Mouse (Mus musculus) heart, embryonic 14.5 days (tissue): Measurements from ENCODE around the gene Kcnj2. TPM values are rescaled to one million over a fixed set of nuclear protein-coding genes. Genes with fewer than 3 reads are reported as not detected.

Source experiments
- ATAC-seq: fragments of 200-750 bp; cut with Nextera tagmentation; 2 replicates; pipeline ENCODE4 v1.8.0; 2017; ENCODE audit warnings: low read depth, moderate TSS enrichment; ENCODE audit not compliant: insufficient number of reproducible peaks, insufficient read depth, low FRiP score
- H3K27ac ChIP-seq, 2 experiments: fragments of 200-500 bp in 1 of 2; fragments of 300-500 bp in 1 of 2; sonication (generic) in 1 of 2; replicated peaks in 1 of 2; 2 replicates each; pipeline ENCODE4 v1.5.1; 2012 to 2014; ENCODE audit warnings: low read depth in 2 of 2, low read length in 2 of 2, control low read depth in 1 of 2, mild to moderate bottlenecking in 1 of 2, mixed read lengths in 1 of 2; ENCODE audit not compliant: control insufficient read depth in 1 of 2, insufficient read depth in 1 of 2
- H3K27me3 ChIP-seq: fragments of 300-500 bp; sonication (generic); 2 replicates; pipeline ENCODE4 v1.6.1; 2014; ENCODE audit warnings: mild to moderate bottlenecking, low read length, control low read depth; ENCODE audit not compliant: control insufficient read depth, insufficient read depth
- H3K36me3 ChIP-seq: fragments of 300-500 bp; sonication (generic); 2 replicates; pipeline ENCODE4 v1.6.1; 2014; ENCODE audit warnings: mild to moderate bottlenecking, control low read depth, low read length, mixed read lengths; ENCODE audit not compliant: control insufficient read depth, insufficient read depth
- H3K4me1 ChIP-seq, 2 experiments: fragments of 200-500 bp in 1 of 2; fragments of 300-500 bp in 1 of 2; sonication (generic) in 1 of 2; 2 replicates each; pipeline ENCODE4 v1.6.1; 2012 to 2014; ENCODE audit warnings: low read length in 2 of 2, control low read depth in 1 of 2, mixed read lengths in 1 of 2; ENCODE audit not compliant: control insufficient read depth in 2 of 2, insufficient read depth in 2 of 2
- H3K4me2 ChIP-seq: fragments of 300-500 bp; sonication (generic); 2 replicates; pipeline ENCODE4 v1.6.1; 2014; ENCODE audit warnings: mild to moderate bottlenecking, low read length
- H3K4me3 ChIP-seq, 2 experiments: fragments of 200-500 bp in 1 of 2; fragments of 300-500 bp in 1 of 2; sonication (generic) in 1 of 2; 2 replicates each; pipeline ENCODE4 v1.5.1; 2012 to 2014; ENCODE audit warnings: low read length in 2 of 2, mild to moderate bottlenecking in 2 of 2, control low read depth in 1 of 2, low read depth in 1 of 2, moderate library complexity in 1 of 2; ENCODE audit not compliant: control insufficient read depth in 1 of 2, insufficient read depth in 1 of 2
- H3K9ac ChIP-seq: fragments of 300-500 bp; sonication (generic); 2 replicates; pipeline ENCODE4 v1.6.1; 2014; ENCODE audit warnings: mild to moderate bottlenecking, low read length
- H3K9me3 ChIP-seq: fragments of 300-500 bp; sonication (generic); 2 replicates; pipeline ENCODE4 v1.6.1; 2016; ENCODE audit warnings: low read length, control low read depth; ENCODE audit not compliant: control insufficient read depth
- WGBS: fragments of 180-500 bp; shearing (Covaris S2); extraction: QIAGEN DNeasy Blood & Tissue Kit; methylation state at CpG from one replicate; pipeline ENCODE4 v1.1.7; 2014; 5-methylcytosine and 5-hydroxymethylcytosine counted together
- polyA plus RNA-seq: library from polyadenylated mRNA; unstranded; fragments of >200 nt; fragmentation: Nextera tagmentation; extraction: Ambion mirVana; gene quantifications from 2 replicates; pipeline ENCODE4 v1.2.1, GENCODE M21; 2014

Gene Kcnj2
- polyA plus RNA-seq, 1 experiment from 2014 or later = 2.1 TPM

DNA sequence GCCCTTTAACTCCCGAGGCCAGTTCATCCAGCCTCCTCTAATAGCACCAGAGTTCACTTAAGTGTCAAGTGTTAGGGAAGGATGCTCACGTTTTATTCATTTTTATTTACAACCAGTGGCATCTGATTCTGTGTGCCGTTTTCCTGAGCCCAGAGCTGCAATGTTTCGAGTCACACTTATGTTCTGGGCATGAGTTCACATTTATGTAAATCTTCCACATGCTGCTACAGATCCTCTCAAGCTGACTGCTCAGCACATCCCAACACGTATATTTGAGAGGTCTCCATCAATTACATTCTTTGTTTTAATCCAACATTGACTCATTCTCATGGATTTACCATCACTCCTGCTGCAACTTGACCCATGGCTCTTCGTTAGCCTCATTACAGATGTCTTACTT, 25.2 kb downstream of the Kcnj2 start:
- Histone ChIP-seq H3K4me1 (peaks cover 6 to 9% of the 10 kb centered on the region in 2 experiments; a peak in 3 of 4 replicates), H3K9me3 (no peaks in the 10 kb centered on the region), H3K27ac (no peak overlapping the region), H3K4me3 (no peak overlapping the region), H3K36me3 (no peaks in the 10 kb centered on the region), H3K27me3 (no peaks in the 10 kb centered on the region), H3K4me2 (no peak overlapping the region), H3K9ac (no peak overlapping the region)
- ATAC-seq = no peak
- 75% methylated on average over 6 of the region's 6 CpGs for WGBS

- Histone ChIP-seq H3K4me3 (no peak overlapping the region), H3K36me3 (no peaks in the 10 kb centered on the region), H3K27me3 (no peaks in the 10 kb centered on the region), H3K4me2 (no peak overlapping the region), H3K9ac (no peak overlapping the region), H3K27ac (no peak overlapping the region), H3K4me1 (peaks cover 3 to 5% of the 10 kb centered on the region in 2 experiments; a peak in 1 of 4 replicates), H3K9me3 (no peaks in the 10 kb centered on the region)
- 83% methylated on average over 2 of the region's 2 CpGs for WGBS
- ATAC-seq = no peak
Observed at GRCm38 (mm10) chr11:111092967-111093366, 27.0 kb downstream of the Kcnj2 start.

DNA sequence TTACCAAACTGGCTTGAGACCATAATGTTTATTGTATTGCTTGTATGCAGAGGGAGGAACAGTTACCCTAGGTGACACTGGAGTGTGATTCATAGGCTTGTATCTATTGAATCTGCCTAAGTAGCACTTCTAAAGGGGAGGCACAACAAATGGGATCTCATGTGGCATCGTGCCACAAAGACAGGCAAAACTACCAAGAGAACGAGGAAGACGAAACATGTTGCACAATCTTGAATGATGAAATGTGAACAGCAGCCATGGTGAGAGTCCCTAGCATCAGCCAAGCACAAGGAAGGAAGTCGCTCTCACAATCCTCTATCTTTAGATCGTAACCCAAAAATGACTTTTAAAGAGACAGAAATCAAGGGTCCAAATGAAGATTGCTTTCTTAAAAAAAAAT, 30.6 kb downstream of the Kcnj2 start:
- 82% methylated on average over 5 of the region's 5 CpGs for WGBS
- H3K36me3 ChIP-seq = no peaks in the 10 kb centered on the region
- no peak overlapping the region for H3K4me3 ChIP-seq
- ATAC-seq = no peak
- H3K9ac ChIP-seq = no peak overlapping the region
- H3K4me1 ChIP-seq = 0 out of 4 replicates have a peak, but pooled peaks cover 0 to 2% of the 10 kb centered on the region in 2 experiments
- H3K27me3 ChIP-seq = no peaks in the 10 kb centered on the region
- H3K27ac ChIP-seq = no peak overlapping the region
- H3K9me3 ChIP-seq = no peaks in the 10 kb centered on the region
- no peak overlapping the region for H3K4me2 ChIP-seq

GRCm38 (mm10) chr11:111100131-111100530, 34.2 kb downstream of the Kcnj2 start:
- Histone ChIP-seq H3K4me1 (0 out of 4 replicates have a peak, but pooled peaks cover 0 to 2% of the 10 kb centered on the region in 2 experiments), H3K27ac (no peak overlapping the region), H3K27me3 (no peaks in the 10 kb centered on the region), H3K9ac (no peak overlapping the region), H3K36me3 (no peaks in the 10 kb centered on the region), H3K9me3 (no peaks in the 10 kb centered on the region), H3K4me3 (no peak overlapping the region), H3K4me2 (no peak overlapping the region)
- no peak for ATAC-seq
- WGBS = 80% methylated on average over 2 of the region's 2 CpGs

GRCm38 (mm10) chr11:111100651-111101050, 34.7 kb downstream of the Kcnj2 start:
- Histone ChIP-seq H3K4me2 (no peak overlapping the region), H3K9ac (no peak overlapping the region), H3K27ac (no peak overlapping the region), H3K4me3 (no peak overlapping the region), H3K36me3 (no peaks in the 10 kb centered on the region), H3K9me3 (no peaks in the 10 kb centered on the region), H3K27me3 (no peaks in the 10 kb centered on the region), H3K4me1 (0 out of 4 replicates have a peak, but pooled peaks cover 0 to 2% of the 10 kb centered on the region in 2 experiments)
- no peak for ATAC-seq
- 77% methylated on average over 4 of the region's 4 CpGs for WGBS

GRCm38 (mm10) chr11:111101620-111102176, 35.7 kb downstream of the Kcnj2 start:
- no peak overlapping the region for H3K4me3 ChIP-seq
- H3K27ac ChIP-seq = no peak overlapping the region
- H3K36me3 ChIP-seq = no peaks in the 10 kb centered on the region
- no peak overlapping the region for H3K9ac ChIP-seq
- WGBS = 80% methylated on average over 9 of the region's 9 CpGs
- no peaks in the 10 kb centered on the region for H3K27me3 ChIP-seq
- ATAC-seq = no peak
- no peak overlapping the region for H3K4me2 ChIP-seq
- no peaks in the 10 kb centered on the region for H3K9me3 ChIP-seq
- 0 out of 4 replicates have a peak, but pooled peaks cover 0 to 2% of the 10 kb centered on the region in 2 experiments for H3K4me1 ChIP-seq

- Histone ChIP-seq H3K36me3 (no peaks in the 10 kb centered on the region), H3K27me3 (no peaks in the 10 kb centered on the region), H3K4me3 (no peak overlapping the region), H3K9ac (no peak overlapping the region), H3K9me3 (no peaks in the 10 kb centered on the region), H3K4me2 (no peak overlapping the region), H3K27ac (no peak overlapping the region), H3K4me1 (0 out of 4 replicates have a peak, but pooled peaks cover 0 to 2% of the 10 kb centered on the region in 2 experiments)
- ATAC-seq = no peak
- WGBS = 70% methylated on average over 2 of the region's 2 CpGs
Observed at GRCm38 (mm10) chr11:111104422-111104821, 38.5 kb downstream of the Kcnj2 start.

- H3K9me3 ChIP-seq = no peaks in the 10 kb centered on the region
- H3K4me2 ChIP-seq = no peak overlapping the region
- ATAC-seq = no peak
- H3K27me3 ChIP-seq = no peaks in the 10 kb centered on the region
- 66% methylated on average over 9 of the region's 9 CpGs for WGBS
- peaks cover 0 to 6% of the 10 kb centered on the region in 2 experiments; a peak in 1 of 4 replicates for H3K4me1 ChIP-seq
- no peak overlapping the region for H3K27ac ChIP-seq
- H3K9ac ChIP-seq = no peak overlapping the region
- H3K4me3 ChIP-seq = no peak overlapping the region
- no peaks in the 10 kb centered on the region for H3K36me3 ChIP-seq
Observed at GRCm38 (mm10) chr11:111108130-111108529, 42.2 kb downstream of the Kcnj2 start.
